Mouse (Mus musculus) Patski (cell line): ENCODE results near the gene Epb41l1. TPM values are rescaled to one million over a fixed set of nuclear protein-coding genes. Genes with fewer than 3 reads are reported as not detected.
A peak's percentile ranks its signal among the peaks of the same experiment; 100 is the strongest.

Source experiments
- ATAC-seq: fragments of 100-300 bp; one replicate; pipeline ENCODE4 v1.8.0; 2021
- CTCF ChIA-PET: fragments of 350-600 bp; sonication (Branson Sonifier 250); formaldehyde crosslinking; loops from one replicate; lab custom pipeline; 2022; ENCODE audit warnings: inconsistent platforms; lab: Charles Lee
- POLR2A ChIA-PET: fragments of 350-600 bp; sonication (Branson Sonifier 250); formaldehyde crosslinking; loops from one replicate; lab custom pipeline; 2022; ENCODE audit warnings: antibody characterized with exemption, inconsistent platforms; lab: Charles Lee
- DNase-seq: peaks from one replicate; pipeline ENCODE4 v3.0.0-alpha.2; 2011; ENCODE audit warnings: low read depth, low spot score
- H3K27me3 ChIP-seq: fragments of 371-371 bp; one replicate; pipeline ENCODE4 v1.5.1; 2021
- CTCF ChIP-seq: fragments of 100-300 bp; IDR thresholded peaks from one replicate; pipeline ENCODE4 v1.5.1; 2021
- in situ Hi-C: fragments of 300-500 bp; cut with MboI; formaldehyde crosslinking; loops from 3 replicates; pipeline ENCODE4 v1.11.1; 2018; ENCODE audit warnings: low pct_unique_long_range_greater_than_20kb, mixed read lengths
- polyA plus RNA-seq: library from polyadenylated mRNA; unstranded; gene quantifications from one replicate; pipeline ENCODE4 v1.2.3, GENCODE M21; 2021

Gene Epb41l1
- polyA plus RNA-seq, 1 experiment from 2014 or later: 39.7 TPM

DNA sequence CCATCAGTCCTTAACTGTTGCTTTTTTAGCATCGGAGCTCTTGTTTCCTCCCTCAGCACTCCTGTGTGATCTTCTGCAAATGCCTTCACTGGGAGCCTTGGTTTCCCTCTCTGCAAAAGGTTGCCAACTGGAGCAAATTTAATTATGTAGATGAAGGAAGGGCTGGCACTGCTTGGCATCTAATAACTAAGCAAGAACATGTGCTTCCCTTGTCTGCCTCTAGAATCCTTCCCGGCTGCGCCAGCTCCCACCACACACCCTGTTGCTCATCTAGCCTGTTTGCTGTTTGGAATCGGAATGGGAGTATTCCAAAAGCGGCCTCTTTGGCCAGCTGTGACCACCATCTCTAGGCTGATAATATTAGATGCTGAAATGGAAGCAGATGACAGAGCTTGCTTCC, 98.9 kb downstream of the Epb41l1 start:
- no peak for TF ChIP-seq CTCF
- H3K27me3 ChIP-seq: no peaks in the 10 kb centered on the region
- ChIA-PET POLR2A (no interaction called here), CTCF (interaction anchor here (1.6 kb wide), 1 partner anchor 204 kb away, joined by 3 read pairs; no protein-coding TSS in a partner anchor)
- in situ Hi-C loops: loop anchor here (5.0 kb wide), 1 partner anchor 167 kb away; no protein-coding TSS in a partner anchor
- DNase-seq (no peak), ATAC-seq (no peak)

DNA sequence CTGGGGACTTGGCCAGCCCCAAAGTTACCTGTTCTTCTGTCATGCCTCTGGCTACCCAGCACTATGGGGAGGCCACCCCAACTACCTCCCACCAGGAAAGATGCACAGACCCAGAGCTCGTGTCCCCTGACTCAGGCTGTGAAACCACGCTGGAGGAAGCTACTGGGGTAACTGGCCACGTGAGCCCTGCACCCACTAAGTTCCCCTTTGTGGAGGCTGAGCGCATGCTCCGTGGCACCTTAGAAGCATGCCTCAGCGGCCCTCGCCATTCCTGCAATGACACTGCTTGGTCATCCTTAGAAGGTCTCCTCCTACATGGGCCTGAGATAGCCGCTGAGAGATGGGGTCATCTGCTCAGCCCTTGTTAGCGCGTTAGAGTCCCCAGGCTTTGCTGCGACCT, 102.3 kb downstream of the Epb41l1 start:
- ATAC-seq (no peak), DNase-seq (no peak)
- in situ Hi-C loops: no loop called here
- ChIA-PET CTCF (no interaction called here), POLR2A (no interaction called here)
- no peaks in the 10 kb centered on the region for H3K27me3 ChIP-seq
- no peak for TF ChIP-seq CTCF

DNA sequence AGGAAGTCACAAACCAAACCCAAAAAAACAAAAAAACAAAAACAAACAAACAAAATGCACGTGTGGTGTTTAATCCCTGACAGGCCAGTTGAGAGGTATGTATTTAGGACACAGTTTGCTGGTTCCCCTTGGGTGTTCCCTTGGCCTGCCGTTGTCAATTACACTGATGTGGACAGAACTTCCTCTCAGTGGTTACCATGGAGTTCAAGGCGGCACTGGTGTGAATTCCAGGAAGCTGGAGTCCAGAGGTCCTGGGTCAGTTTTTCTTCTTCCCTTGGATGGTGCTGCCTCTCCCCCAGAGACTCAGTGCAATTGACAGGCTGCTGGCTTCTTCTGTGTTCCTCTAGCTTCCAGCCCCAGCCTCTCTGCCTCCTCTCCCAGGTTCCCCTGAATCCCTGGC, 103.4 kb downstream of the Epb41l1 start:
- DNase-seq: no peak
- no peak for TF ChIP-seq CTCF
- CTCF ChIA-PET: no interaction called here
- no peaks in the 10 kb centered on the region for H3K27me3 ChIP-seq
- no peak for ATAC-seq
- in situ Hi-C loops: no loop called here
- POLR2A ChIA-PET: no interaction called here

DNA sequence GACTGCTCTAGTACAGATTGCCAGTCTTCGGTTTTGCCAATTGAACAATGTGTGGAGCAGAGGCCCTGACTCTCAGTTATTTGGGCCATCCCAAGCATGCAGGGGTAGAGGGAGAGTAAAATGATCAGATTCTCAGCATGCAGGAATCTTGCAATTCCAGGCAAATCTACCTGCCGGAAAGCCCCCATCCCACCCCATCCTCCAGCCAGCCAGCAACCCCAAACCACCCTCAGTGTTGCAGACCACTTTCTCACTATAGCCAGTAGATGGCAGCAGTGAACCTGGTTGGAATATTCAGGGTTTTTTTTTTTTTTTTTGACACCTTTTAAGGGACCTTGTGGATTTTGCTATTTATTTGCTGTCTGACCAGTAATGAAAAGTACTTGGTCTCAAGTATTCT, 109.0 kb downstream of the Epb41l1 start:
- DNase-seq (no peak), ATAC-seq (no peak)
- no peak for TF ChIP-seq CTCF
- ChIA-PET POLR2A (no interaction called here), CTCF (no interaction called here)
- no peaks in the 10 kb centered on the region for H3K27me3 ChIP-seq
- in situ Hi-C loops: loop anchor here (5.0 kb wide), 1 partner anchor 173 kb away; no protein-coding TSS in a partner anchor

DNA sequence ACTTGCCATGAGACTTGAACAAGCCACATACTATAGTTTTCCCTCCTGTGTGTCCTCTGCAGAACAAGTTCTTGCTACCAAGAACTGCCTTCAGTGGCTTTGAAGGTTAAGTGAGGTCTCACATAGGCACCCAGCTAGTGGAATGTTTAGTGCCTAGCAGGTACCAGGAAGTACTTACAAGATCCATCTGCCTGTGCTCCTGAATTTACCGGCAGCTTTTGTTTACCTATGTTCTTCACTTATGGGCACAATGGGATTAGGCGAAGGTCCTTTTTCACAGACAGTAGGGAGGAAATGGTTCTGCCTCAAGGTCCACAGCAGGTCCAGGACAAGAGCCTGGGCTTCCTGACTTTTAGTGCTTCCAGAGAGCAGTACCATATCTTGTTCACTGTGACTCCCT, 112.5 kb downstream of the Epb41l1 start:
- DNase-seq (no peak), ATAC-seq (no peak)
- ChIA-PET POLR2A (no interaction called here), CTCF (no interaction called here)
- in situ Hi-C loops: loop anchor here (5.0 kb wide), 1 partner anchor 169 kb away; no protein-coding TSS in a partner anchor
- no peak for TF ChIP-seq CTCF
- no peaks in the 10 kb centered on the region for H3K27me3 ChIP-seq

DNA sequence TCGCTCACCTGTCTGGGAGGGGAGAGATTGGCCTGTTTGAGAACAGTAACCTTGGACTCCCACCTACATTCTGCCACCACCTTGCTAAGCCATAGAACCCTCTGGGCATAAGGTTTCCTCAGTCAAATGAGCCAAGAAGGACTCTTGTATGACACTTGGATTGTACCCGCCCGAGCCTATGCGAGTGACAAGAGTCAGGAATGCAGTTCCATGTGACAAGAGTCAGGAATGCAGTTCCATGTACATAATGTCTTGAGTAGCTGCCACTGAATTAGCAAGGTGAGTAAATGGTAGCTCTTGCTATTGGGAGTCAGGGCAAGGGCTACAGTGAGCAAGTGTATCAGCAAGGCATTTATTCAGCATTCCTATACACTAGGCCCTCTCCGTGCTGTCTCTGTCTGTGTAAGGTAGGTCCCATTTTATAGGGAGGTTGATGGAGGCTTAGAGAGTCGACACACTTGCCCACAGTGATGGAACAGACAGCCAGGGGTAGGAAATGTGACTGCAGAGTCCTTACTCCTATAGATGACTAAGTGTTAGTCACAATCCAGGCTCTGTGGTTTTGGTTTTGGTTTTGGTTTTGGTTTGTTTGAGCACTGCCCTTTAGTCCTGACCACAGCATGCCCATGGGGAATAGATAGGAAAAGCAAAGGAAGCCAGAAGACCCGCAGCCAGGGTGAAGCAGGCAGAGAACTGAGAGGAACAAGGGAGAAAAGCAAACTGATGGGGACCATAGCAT, 118.3 kb downstream of the Epb41l1 start:
- no peak for ATAC-seq
- TF ChIP-seq CTCF: no peak
- DNase-seq: no peak
- ChIA-PET POLR2A (no interaction called here), CTCF (no interaction called here)
- no peaks in the 10 kb centered on the region for H3K27me3 ChIP-seq
- in situ Hi-C loops: no loop called here

DNA sequence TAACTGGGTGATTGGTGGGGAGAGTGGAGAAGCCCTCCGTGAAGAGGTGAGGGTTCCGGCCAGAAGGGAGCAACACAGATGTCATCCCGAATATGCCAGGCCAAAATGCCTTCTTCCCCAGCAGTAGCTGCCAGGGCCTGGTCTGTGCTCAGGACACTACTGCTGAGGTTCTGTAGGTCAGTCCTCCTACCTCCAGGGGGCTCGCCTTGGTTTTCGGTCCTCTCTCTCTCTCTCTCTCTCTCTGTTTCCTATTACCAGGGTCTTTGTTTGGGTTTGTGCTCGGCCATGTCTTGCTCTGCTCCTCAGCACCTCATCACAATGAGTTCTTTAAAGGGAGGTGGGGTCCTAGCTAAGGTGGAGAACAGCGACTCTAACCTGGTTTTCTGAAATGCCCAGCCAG, 120.3 kb downstream of the Epb41l1 start:
- H3K27me3 ChIP-seq: no peaks in the 10 kb centered on the region
- DNase-seq (no peak), ATAC-seq (no peak)
- CTCF ChIA-PET: no interaction called here
- TF ChIP-seq CTCF: no peak
- POLR2A ChIA-PET: no interaction called here
- in situ Hi-C loops: no loop called here

DNA sequence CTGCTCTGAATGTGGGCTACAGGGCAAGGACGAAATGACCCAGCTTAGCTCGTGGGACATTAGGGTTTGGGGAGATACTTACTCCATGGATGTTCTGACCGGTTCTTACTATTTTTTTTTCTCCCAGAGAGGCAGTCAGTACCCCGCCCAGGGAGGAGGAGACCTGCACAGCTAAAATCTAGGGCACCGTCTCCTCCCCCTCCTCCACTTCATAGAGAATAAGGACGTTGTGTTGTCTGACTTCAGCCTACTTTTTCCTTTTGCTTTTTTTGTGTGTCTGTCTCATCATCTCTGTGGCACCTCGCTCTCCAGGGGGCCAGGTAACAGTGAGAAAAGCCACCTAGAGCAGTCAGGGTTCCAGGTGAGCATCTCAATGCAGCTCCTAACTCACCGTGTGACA, 121.7 kb downstream of the Epb41l1 start:
- CTCF ChIA-PET: interaction anchor here (1.2 kb wide), 1 partner anchor 14 kb away, joined by 3 read pairs; no protein-coding TSS in a partner anchor
- DNase-seq (no peak), ATAC-seq (no peak)
- no peak for TF ChIP-seq CTCF
- H3K27me3 ChIP-seq: no peaks in the 10 kb centered on the region
- in situ Hi-C loops: no loop called here
- POLR2A ChIA-PET: no interaction called here

DNA sequence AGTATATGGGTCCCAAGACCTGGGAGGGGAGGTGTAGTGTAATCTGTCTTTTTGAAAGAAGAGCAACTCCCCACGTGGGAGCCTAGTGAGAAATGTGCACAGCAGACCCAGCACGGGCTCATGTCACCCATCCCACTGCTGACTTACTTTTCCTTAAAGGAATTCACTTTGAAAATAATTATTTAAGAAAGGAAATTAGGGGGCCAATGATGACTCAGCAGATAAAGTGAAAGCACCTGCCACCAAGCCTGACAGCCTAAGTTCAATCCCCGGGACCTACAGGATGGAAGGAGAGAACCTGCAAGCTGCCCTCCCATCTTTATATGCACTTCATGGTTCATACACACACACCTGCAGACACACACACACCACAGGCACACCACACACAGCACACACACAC, 123.1 kb downstream of the Epb41l1 start:
- CTCF ChIA-PET: no interaction called here
- POLR2A ChIA-PET: interaction anchor here (1.7 kb wide), 1 partner anchor 8 kb away, joined by 6 read pairs; no protein-coding TSS in a partner anchor
- no peak for TF ChIP-seq CTCF
- no peak for DNase-seq
- in situ Hi-C loops: no loop called here
- no peak for ATAC-seq
- H3K27me3 ChIP-seq: no peaks in the 10 kb centered on the region

DNA sequence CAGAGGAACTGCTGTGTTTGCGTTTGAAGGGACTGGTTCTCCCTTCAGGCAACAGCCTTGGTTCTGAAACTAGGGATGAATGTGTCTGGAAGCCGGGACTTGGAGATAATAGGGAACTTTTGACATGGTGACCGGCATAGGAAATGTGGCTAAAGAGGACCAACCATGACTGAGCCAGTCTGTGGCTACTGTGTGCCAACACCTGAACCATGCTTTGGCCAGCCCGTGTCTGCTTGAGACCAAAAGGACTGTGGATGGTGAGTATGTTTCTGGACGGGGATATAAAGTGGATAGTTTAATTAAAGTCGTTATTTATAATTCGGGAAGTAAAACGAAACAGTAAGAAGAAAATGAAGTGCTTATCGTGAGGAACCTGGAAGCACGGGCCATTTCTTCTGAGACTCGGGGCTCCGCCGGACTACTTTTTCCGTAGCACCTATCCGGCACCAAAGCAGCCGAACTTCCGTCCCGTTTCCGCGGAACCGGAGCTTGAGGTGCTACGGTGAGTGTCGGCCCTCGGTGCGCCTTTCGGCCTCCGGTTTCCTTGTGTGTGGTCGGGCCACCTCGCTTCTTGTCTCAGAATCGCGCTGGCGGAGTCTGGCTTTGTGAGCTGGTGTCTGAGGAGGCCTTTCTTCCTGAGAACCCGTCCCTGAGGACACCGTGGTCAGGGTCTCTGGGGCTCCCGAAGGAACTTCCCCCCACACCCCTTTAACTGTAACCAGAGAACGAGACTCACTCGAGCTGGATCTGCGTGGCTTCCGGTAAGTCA, 126.6 kb downstream of the Epb41l1 start, which contains the start of gene Aar2:
Aar2 (plus strand) TSS at position 462 of the 769 bp plus-strand sequence.
- ChIA-PET POLR2A (interaction anchor here (2.0 kb wide), 1 partner anchor 10 kb away, joined by 6 read pairs; no protein-coding TSS in a partner anchor), CTCF (interaction anchor here (1.3 kb wide), 1 partner anchor 11 kb away, joined by 3 read pairs; no protein-coding TSS in a partner anchor)
- no peaks in the 10 kb centered on the region for H3K27me3 ChIP-seq
- in situ Hi-C loops: no loop called here
- ATAC-seq (peak; percentile 31), DNase-seq (peak; percentile 27)
- no peak for TF ChIP-seq CTCF

DNA sequence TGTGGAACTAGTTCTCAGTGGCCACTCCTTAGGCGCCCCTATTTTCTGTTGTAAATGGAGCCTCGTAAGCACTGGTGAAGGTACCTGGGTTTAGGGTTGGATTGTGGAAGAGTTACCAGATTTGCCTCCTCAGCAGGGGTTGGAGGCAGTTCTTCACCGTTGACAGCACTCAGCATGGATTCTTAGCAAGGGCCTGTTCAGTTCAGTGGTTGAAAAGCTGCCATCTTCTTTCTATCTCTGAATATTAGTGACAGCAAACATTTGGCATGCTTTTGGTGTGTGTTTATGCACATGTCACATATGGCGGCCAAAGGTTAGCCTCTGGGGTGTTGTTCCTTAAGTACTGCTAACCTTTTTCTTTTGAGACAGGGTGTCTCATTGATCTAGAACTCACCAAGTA, 131.7 kb downstream of the Epb41l1 start:
- in situ Hi-C loops: no loop called here
- ChIA-PET POLR2A (no interaction called here), CTCF (no interaction called here)

More for the DNA sequence above, 131.7 kb downstream of the Epb41l1 start:
- no peak for ATAC-seq
- H3K27me3 ChIP-seq: no peaks in the 10 kb centered on the region
- no peak for DNase-seq
- no peak for TF ChIP-seq CTCF
